Mouse (Mus musculus): ENCODE data around the gene 2310011J03Rik. TPM values are rescaled to one million over a fixed set of nuclear protein-coding genes. Genes with fewer than 3 reads are reported as not detected.

Gene 2310011J03Rik
- polyA plus RNA-seq, 1 experiment from 2014 or later: 37.7 TPM

Small RNAs within 50 kb of the gene (microRNA-seq; reads per million reads assigned to microRNA genes)
- gene Mir6911: 0.87 reads per million

Other genes starting within 250 kb of the 2310011J03Rik start
- 15.1 and 15.4 TPM in 2 replicates for gene Sbno2, start 215.0 kb downstream of the 2310011J03Rik start, polyA plus RNA-seq (2016; fragmentation: Nextera tagmentation; extraction: Ambion mirVana)
- 17.4 and 23.9 TPM in 2 replicates for gene Stk11, start 204.7 kb downstream of the 2310011J03Rik start, polyA plus RNA-seq (2016; fragmentation: Nextera tagmentation; extraction: Ambion mirVana)
- gene Atp5d, start 181.9 kb downstream of the 2310011J03Rik start, polyA plus RNA-seq (2016; fragmentation: Nextera tagmentation; extraction: Ambion mirVana): 396 and 422 TPM in 2 replicates
- gene Cbarp, start 179.7 kb downstream of the 2310011J03Rik start, polyA plus RNA-seq (2016; fragmentation: Nextera tagmentation; extraction: Ambion mirVana): 26.5 and 27.3 TPM in 2 replicates
- gene Midn, start 172.3 kb downstream of the 2310011J03Rik start, polyA plus RNA-seq (2016; fragmentation: Nextera tagmentation; extraction: Ambion mirVana): 40.8 and 45.1 TPM in 2 replicates
- 262 and 273 TPM in 2 replicates for gene Cirbp, start 154.6 kb downstream of the 2310011J03Rik start, polyA plus RNA-seq (2016; fragmentation: Nextera tagmentation; extraction: Ambion mirVana)
- 14.9 and 15.7 TPM in 2 replicates for gene 1600002K03Rik, start 147.6 kb downstream of the 2310011J03Rik start, polyA plus RNA-seq (2016; fragmentation: Nextera tagmentation; extraction: Ambion mirVana)
- gene Efna2, start 141.1 kb downstream of the 2310011J03Rik start, polyA plus RNA-seq (2016; fragmentation: Nextera tagmentation; extraction: Ambion mirVana): 47.9 and 48.0 TPM in 2 replicates
- 52.1 and 54.6 TPM in 2 replicates for gene Mum1, start 94.1 kb downstream of the 2310011J03Rik start, polyA plus RNA-seq (2016; fragmentation: Nextera tagmentation; extraction: Ambion mirVana)
- gene Ndufs7, start 71.4 kb downstream of the 2310011J03Rik start, polyA plus RNA-seq (2016; fragmentation: Nextera tagmentation; extraction: Ambion mirVana): 214 and 227 TPM in 2 replicates
- 37.9 and 38.6 TPM in 2 replicates for gene Gamt, start 59.5 kb downstream of the 2310011J03Rik start, polyA plus RNA-seq (2016; fragmentation: Nextera tagmentation; extraction: Ambion mirVana)
- 66.6 TPM in 2 replicates for gene Dazap1, start 59.1 kb downstream of the 2310011J03Rik start, polyA plus RNA-seq (2016; fragmentation: Nextera tagmentation; extraction: Ambion mirVana)
- gene Rps15, start 28.1 kb downstream of the 2310011J03Rik start, polyA plus RNA-seq (2016; fragmentation: Nextera tagmentation; extraction: Ambion mirVana): 643 and 654 TPM in 2 replicates
- gene Apc2, start 24.6 kb downstream of the 2310011J03Rik start, polyA plus RNA-seq (2016; fragmentation: Nextera tagmentation; extraction: Ambion mirVana): 160 and 175 TPM in 2 replicates
- 2.2 and 2.3 TPM in 2 replicates for gene Pcsk4, start 9.0 kb upstream of the 2310011J03Rik start, polyA plus RNA-seq (2016; fragmentation: Nextera tagmentation; extraction: Ambion mirVana)
- gene Reep6, start 9.4 kb upstream of the 2310011J03Rik start, polyA plus RNA-seq (2016; fragmentation: Nextera tagmentation; extraction: Ambion mirVana): 3.4 and 3.6 TPM in 2 replicates
- gene Adamtsl5, start 27.9 kb upstream of the 2310011J03Rik start, polyA plus RNA-seq (2016; fragmentation: Nextera tagmentation; extraction: Ambion mirVana): 0.50 and 1.1 TPM in 2 replicates
- gene Plk5, start 35.9 kb upstream of the 2310011J03Rik start, polyA plus RNA-seq (2016; fragmentation: Nextera tagmentation; extraction: Ambion mirVana): 0.29 and 0.49 TPM in 2 replicates
- gene Mex3d, start 67.1 kb upstream of the 2310011J03Rik start, polyA plus RNA-seq (2016; fragmentation: Nextera tagmentation; extraction: Ambion mirVana): 23.6 and 26.5 TPM in 2 replicates
- gene Mbd3, start 79.0 kb upstream of the 2310011J03Rik start, polyA plus RNA-seq (2016; fragmentation: Nextera tagmentation; extraction: Ambion mirVana): 304 and 314 TPM in 2 replicates
- gene Uqcr11, start 86.3 kb upstream of the 2310011J03Rik start, polyA plus RNA-seq (2016; fragmentation: Nextera tagmentation; extraction: Ambion mirVana): 436 and 478 TPM in 2 replicates
- 156 and 166 TPM in 2 replicates for gene Tcf3, start 113.1 kb upstream of the 2310011J03Rik start, polyA plus RNA-seq (2016; fragmentation: Nextera tagmentation; extraction: Ambion mirVana)
- 1.0 and 1.2 TPM in 2 replicates for gene Onecut3, start 174.3 kb upstream of the 2310011J03Rik start, polyA plus RNA-seq (2016; fragmentation: Nextera tagmentation; extraction: Ambion mirVana)
- 1.0 TPM in 2 replicates for gene Atp8b3, start 218.6 kb upstream of the 2310011J03Rik start, polyA plus RNA-seq (2016; fragmentation: Nextera tagmentation; extraction: Ambion mirVana)
- gene Rexo1, start 241.0 kb upstream of the 2310011J03Rik start, polyA plus RNA-seq (2016; fragmentation: Nextera tagmentation; extraction: Ambion mirVana): 35.6 and 35.9 TPM in 2 replicates

Data from neural tube, embryonic 12.5 days (tissue).